Mouse (Mus musculus): ENCODE data around the gene Sar1a.

Gene Sar1a

GRCm38 (mm10) chr10:61680015-61680913, at the start of gene Sar1a:
Gene Sar1a (plus strand): TSS chr10:61680299.
- peak; percentile 96 to 98 for DNase-seq

GRCm38 (mm10) chr10:61632445-61632844, 47.7 kb upstream of the Sar1a start:
- no peak for DNase-seq

DNA sequence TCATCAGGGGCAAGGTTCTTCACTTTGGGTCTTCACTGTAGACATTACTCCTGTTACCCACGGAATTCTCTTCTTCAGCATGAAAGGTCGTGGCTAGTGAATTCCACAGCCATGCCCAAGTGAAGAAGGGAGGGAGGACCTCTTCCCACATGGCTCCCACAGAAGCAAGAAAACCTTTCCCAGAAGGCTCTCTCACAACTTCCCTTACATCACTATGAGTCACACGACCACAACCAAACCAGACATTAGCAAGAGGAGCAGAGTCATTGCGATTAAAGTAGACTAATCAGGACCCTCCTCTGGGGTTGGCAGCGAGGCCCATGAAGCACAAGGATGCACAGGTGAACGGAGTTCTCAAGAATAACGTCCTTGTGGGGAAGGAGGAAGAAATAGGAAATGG, 43.0 kb upstream of the Sar1a start:
- DNase-seq = no peak

DNA sequence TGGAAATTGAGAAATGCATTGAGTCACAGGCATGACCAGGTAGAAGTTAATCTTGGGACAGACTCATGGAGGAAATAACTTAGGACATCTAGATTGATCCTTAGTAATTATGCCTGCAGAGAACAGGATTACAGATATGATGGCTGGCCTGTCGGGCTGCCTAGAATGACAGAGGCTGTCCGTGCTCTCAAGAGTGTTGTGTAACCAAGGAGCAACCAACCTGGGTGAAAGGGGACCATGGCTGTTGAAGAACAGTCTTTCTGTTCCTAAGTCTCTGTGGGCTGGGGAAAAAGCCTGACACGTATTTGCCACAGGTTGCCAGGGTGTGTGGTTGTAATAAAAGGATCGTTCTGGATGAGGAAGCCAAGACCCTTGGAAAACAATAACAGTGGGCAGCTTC, 39.7 kb upstream of the Sar1a start:
- DNase-seq = no peak

GRCm38 (mm10) chr10:61646557-61646956, 33.5 kb upstream of the Sar1a start:
- DNase-seq = no peak

DNA sequence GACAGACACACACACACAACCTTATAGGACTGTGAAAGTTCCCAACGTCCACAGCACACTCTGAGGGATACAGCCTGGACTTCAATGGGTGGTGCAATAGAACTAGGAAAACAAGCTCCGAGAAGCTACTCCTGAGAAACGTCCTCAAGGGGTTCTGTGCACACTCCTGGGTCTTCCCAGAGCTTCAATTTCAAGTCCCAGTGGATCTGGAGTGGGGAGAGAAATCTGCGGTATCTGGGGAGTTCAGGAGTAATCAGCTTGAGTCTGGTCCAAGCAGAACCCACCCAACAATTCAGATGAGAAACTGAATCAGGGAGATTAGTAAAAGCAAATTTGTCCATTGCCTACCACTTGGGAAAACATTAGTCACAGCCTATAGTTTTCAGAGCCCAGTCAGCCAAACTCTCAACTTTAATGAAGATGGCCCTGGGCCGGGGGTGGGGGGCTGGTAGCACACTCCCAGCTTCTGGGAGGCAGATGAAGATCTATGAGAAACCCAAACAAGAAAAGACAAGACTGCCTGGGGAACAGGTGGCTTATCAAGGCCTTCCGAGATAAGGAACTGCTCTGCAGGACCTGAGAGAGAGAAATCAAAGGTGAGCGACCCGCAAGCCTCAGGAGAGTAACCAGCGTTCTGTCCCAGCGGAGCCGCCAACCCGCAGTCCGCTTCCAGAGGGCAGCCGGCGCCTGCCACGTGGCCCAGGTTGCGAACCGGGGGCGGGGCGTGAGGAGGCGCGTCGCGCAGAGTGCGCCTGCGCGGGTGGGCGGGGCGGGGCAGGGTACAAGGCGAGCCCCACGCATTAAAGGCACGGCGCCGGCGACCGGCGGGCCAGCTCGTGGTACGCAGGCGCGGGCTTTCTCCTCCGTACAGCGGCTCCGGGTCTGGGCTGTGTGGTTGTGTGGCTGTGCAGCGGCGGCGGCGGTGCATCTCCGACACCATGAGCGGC, 32.0 kb upstream of the Sar1a start, which contains the start of gene Ppa1:
Ppa1 (plus strand) TSS at position 763 of the 947 bp plus-strand sequence.
- DNase-seq = peak; percentile 87 to 90

DNA sequence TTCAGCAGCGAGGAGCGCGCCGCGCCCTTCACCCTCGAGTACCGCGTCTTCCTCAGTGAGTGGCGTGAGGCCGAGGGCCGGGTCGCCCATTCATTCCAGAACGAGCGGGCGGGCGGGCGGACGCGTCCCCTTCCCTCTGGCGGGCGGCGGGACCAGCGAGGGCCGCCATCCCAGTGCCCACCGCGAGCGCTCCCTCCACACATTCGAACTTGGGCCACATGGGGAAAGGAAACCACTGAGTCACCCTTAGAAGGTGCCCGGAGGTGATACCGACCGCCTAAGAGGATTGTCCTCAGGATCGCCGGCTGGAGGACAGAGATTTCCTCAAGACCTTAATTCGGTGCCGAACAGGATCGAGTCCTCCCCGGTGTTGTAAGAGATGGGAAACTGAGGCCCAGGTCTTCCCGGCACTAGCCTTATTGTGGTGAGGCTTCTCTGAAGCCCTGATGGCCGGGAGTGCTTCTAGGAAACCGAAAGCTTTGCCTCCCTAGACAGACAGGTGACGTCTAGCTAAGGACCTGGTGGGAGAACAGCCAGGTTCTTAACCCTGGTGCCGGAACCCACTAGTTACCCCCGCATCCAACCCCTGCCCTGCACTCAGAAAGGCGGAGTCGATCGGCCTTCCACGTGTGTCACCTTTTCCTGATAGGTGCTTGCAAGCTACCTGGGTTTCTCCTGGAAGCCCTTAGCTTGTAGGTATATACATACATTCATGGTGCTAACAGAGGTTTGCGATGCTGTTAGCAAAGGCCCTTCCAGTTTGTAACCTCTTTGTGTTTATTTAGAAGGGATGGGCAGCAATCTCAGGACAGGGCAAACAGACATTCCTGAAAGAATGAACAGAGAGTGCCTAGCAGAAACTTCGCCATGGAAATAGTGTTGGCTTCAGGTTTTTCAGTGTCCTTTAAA, 31.1 kb upstream of the Sar1a start:
- DNase-seq = peak in 1 of 2 experiments; percentile 12

GRCm38 (mm10) chr10:61654105-61654504, 26.0 kb upstream of the Sar1a start:
- no peak for DNase-seq

DNA sequence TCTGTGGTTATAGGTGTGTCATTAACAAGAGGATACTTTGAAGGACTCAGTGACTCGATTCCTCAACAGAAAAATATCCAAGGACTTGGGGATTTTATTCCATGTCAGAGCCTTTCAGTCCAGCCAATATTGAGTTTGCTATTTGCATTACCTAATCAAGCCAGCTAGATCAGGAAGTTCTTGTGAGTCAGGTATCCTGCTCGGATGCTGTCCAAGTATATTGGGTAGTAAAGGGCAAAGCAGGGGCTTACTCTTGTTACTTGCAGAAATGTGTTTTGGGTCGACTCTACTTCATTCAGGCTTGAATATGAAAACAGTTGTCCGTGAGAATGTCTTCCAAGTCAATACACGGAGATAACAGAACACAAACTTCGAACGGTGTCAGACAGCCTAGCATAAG, 25.4 kb upstream of the Sar1a start:
- no peak for DNase-seq

- no peak for DNase-seq
These were observed 24.9 kb upstream of the Sar1a start for GRCm38 (mm10) chr10:61655188-61655587.

- no peak for DNase-seq
These were observed 22.9 kb upstream of the Sar1a start for GRCm38 (mm10) chr10:61656928-61657882.

GRCm38 (mm10) chr10:61657985-61658384, 22.1 kb upstream of the Sar1a start:
- DNase-seq = peak in 1 of 2 experiments; percentile 33

DNA sequence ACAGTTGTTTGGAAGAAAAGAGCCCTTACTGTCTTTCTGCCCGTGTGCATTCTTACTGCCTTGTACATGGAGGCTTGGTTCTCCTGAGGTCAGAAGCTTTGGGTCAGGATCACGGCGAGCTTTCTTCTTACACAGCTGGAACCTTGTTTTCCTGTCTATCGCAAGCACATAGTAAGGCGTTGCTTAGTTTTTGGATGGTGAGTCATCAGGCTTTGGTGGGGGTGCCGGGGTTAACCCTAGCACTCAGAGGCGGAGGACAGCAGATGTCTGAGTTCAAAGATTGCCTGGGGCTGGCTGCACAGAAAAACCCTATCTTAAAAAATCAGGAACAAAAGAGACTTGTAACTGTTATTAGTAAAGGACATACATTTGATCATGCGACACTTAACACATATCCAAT, 18.2 kb upstream of the Sar1a start:
- DNase-seq = no peak

GRCm38 (mm10) chr10:61662391-61662988, 17.6 kb upstream of the Sar1a start:
- DNase-seq = no peak

- no peak for DNase-seq
These were observed 15.0 kb upstream of the Sar1a start for GRCm38 (mm10) chr10:61665111-61665510.

GRCm38 (mm10) chr10:61665651-61666050, 14.4 kb upstream of the Sar1a start:
- no peak for DNase-seq

- no peak for DNase-seq
These were observed 10.8 kb upstream of the Sar1a start for GRCm38 (mm10) chr10:61669289-61669688.

DNA sequence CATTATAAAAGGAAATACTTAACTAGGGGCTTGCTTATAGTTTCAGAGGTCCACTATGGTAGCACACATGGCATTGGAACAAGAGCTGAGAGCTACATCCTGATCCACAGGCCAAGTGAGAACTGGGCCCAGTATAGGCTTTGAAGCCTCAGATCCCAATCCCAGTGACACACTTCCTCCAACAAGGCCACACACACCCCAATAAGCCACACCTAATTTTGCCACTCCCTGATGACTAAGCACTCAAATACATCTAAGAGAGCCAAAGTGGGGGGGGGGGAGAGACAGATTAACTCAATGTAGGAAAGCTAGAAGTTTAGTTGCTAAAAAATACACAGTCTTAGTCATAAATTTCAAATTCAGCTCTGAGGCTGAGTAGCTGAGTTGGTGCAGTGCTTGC, 10.2 kb upstream of the Sar1a start:
- DNase-seq = no peak

GRCm38 (mm10) chr10:61670758-61671157, 9.3 kb upstream of the Sar1a start:
- DNase-seq = no peak

DNA sequence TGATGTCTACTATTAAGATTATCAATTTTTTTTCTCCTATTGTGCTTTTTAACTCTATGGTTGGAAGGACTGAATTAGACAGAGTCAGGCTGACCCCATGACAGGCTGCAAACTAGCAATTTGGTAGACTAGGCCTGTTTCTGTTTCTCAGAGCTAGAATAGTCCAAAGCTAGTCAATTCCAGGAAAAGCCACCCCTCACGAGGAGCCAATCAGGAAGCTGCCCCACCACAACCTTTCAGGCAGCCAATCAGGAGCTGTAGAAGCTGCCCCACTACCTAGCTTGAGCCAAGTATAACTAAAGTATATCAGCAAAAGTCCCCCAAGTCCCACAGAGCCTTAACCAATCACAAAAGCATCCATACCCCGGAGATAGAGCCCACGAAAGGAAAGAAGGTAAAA, 4.2 kb upstream of the Sar1a start:
- DNase-seq = no peak

DNA sequence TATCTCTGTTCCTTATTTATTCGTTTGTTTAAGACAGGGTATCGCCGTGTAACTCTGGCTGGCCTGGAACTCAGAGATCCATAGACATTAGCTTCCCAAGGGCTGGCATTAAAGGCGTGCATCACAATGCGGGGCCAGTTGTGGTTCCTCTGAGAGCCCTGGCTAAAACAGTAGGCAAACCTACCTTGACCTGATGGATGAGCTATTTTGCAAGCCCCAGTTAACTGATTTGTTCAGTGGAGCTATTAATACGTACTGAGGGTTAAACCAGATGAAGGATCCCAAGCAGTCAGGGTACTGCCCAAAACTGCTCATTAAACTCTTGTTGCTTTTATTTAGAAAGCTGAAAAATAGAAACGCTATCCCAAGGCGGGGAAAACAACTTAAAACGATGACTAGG, 554 bp upstream of the Sar1a start:
- peak in 1 of 2 experiments; percentile 25 for DNase-seq
